Mouse (Mus musculus): Measurements from ENCODE around the gene Lif.
A peak's percentile ranks its signal among the peaks of the same experiment; 100 is the strongest.

Lif gene

GRCm38 (mm10) chr11:4264066-4264465 lies 6.7 kb downstream of the Lif start:
- peak in 1 of 2 experiments; percentile 50 for DNase-seq

DNA sequence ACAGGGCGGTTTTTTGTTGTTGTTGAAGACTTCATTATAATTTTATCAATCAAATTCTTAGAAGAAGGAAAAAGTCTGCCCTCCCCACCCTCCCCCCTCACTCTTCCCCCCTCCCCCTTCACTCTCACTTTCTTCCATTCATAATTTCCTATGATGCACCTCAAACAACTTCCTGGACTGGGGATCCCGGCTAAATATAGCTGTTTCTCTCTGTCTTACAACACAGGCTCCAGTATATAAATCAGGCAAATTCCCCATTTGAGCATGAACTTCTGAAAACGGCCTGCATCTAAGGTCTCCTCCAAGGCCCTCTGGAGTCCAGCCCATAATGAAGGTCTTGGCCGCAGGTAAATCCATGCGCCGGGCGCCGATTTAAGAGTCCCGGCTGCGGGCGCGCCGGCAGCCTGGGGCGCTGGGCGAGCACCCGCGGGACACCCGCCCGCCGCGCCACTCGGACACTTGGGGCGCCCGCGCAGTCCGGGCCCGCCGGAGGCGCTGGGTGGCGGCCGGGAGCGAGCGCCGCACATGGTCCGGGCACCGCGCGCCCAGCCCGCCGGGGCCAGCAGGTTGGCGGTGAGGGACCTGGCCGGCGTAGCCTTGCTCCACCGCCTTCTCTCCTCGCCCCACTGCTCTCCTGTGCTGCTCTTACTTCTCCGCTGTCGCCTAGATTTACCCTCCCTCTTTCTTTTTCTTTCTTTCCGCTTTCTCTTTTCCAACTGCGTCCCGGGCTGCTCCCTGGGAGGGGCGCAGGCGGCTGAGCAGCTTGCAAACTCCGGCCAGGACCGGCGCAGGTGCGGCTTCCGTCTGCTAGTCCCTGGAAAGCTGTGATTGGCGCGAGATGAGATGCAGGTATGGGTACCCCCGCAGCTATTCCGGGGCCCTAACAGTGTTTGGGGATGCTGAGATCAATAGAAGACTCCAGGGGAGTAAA lies 9.2 kb downstream of the Lif start:
- DNase-seq, result peak; percentile 51 to 75

- DNase-seq, result no peak
Observed at GRCm38 (mm10) chr11:4267202-4267578, 9.8 kb downstream of the Lif start.

DNA sequence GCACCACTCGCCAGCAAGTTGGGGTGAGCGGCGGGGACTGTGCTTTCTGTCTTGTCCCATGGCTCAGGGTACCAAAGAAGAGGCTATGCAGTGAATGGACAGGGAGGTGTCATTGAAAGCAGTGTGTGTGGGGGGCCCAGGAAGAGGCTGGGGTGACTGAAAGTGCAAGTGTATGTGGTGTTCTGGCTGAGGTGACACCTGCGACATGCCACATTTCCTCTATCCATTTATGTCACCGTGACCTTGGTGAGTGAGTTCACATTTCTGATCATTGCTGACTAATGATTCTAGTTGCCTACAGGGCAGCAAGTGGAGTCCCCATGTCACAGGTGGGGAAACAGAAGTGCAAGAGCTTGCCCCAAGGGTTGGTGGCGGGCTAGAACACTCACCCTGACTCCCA lies 11.1 kb downstream of the Lif start:
- DNase-seq, result no peak

DNA sequence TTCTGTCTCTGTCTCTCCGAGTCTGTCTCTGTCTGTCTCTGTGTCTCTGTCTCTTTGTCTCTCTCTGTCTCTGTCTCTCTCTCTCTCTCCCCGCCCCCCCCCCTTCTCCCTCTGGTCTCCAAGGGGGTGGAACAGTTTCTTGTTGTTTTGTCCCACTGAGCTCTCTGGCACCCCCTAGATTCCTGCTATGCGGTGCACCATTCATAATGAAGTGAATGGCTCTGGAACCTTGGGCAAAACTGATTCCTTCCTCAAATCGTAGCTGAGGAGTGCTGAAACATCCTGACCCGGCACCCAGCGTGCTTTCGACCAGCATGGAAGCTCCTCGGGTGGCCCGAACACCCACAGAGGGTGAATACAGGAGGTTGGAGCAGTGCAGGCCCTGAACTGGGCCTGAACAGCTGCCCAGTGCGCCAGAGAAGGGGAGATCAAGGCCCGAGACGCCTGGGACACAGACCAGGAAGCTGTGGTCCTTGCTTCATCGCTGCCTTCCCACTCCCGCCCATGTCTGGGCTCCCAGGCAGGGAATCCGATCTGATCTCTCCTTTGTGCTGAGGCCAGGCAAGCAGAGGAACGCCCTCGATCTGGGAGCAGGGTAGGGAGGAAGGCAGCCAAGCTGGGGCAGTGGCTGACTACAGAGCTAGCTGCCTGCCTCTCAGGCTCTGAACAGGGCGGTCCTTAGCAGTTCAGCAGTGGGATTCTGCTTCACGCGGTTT lies 13.5 kb downstream of the Lif start:
- no peak for DNase-seq

GRCm38 (mm10) chr11:4271544-4271943 lies 14.2 kb downstream of the Lif start:
- DNase-seq, result no peak

- DNase-seq, result no peak
Observed at GRCm38 (mm10) chr11:4276411-4276861, 19.1 kb downstream of the Lif start.

GRCm38 (mm10) chr11:4279909-4280308 lies 22.6 kb downstream of the Lif start:
- no peak for DNase-seq

- no peak for DNase-seq
Observed at GRCm38 (mm10) chr11:4281852-4282251, 24.5 kb downstream of the Lif start.

DNA sequence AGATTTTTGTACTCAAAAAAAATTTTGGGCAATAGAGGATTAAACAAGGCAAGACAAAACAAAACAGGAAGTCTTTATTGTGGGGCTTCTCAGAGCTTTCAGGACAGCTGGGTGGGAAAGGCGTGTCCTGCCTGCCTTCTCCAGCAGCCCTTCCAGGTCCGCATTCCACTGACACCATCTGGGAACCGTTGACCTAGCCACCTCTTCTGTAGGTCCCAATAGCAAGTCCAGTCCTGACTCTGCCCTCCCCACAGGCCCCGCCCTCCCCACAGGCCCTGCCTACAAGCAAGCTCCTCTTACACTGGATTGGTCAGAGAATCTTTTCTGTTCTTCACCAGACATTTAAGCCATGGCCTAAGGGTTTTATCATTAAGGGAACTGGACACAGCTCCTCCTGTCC lies 26.3 kb downstream of the Lif start:
- peak in 1 of 2 experiments; percentile 59 for DNase-seq

GRCm38 (mm10) chr11:4289280-4289679 lies 31.9 kb downstream of the Lif start:
- no peak for DNase-seq

GRCm38 (mm10) chr11:4291639-4292038 lies 34.3 kb downstream of the Lif start:
- no peak for DNase-seq

GRCm38 (mm10) chr11:4292224-4292887 lies 35.0 kb downstream of the Lif start:
- no peak for DNase-seq

DNA sequence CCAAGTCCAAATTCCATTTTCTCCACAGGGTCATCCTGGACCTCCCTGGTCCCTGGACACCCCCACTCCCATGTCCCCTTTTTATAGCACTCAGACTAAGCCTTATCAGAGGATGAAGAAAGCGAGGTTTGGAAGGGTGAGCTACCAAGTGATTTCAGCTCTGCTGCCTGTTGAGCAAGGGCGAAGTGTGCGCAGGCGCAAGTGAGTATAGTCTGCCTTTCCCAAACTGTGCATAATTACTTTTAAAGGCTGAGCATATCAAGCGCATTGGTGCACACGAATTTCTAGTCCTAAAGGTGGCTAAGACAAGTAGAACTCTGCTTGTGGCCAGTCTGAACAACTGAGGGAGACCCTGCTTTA lies 35.5 kb downstream of the Lif start:
- DNase-seq, result no peak

- no peak for DNase-seq
Observed at GRCm38 (mm10) chr11:4293481-4293880, 36.1 kb downstream of the Lif start.

DNA sequence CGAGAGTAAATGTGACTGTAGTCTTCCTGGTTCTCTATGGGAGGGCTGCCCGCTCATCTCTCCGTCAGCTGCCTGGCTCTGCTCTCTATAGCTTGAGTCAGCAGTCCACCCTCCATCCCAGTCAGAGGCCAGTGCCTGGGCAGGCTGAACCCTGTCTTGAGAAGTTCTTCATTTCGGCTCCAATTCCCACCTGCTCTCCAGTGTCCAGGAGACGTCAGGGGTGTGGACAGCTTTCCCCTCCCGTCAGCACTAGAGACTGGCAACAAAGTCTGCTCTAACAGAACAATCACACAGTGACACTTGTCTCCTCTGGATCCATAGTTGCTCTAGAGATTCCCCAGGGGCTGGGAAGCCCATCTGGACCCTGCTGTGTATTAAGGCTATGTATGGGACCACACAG lies 36.7 kb downstream of the Lif start:
- no peak for DNase-seq

- peak; percentile 64 to 81 for DNase-seq
Observed at GRCm38 (mm10) chr11:4294495-4295351, 37.4 kb downstream of the Lif start.

- DNase-seq, result no peak
Observed at GRCm38 (mm10) chr11:4296610-4297275, 39.4 kb downstream of the Lif start.

- DNase-seq, result no peak
Observed at GRCm38 (mm10) chr11:4297753-4298152, 40.4 kb downstream of the Lif start.

- peak; percentile 30 to 48 for DNase-seq
Observed at GRCm38 (mm10) chr11:4298615-4299014, 41.3 kb downstream of the Lif start.

DNA sequence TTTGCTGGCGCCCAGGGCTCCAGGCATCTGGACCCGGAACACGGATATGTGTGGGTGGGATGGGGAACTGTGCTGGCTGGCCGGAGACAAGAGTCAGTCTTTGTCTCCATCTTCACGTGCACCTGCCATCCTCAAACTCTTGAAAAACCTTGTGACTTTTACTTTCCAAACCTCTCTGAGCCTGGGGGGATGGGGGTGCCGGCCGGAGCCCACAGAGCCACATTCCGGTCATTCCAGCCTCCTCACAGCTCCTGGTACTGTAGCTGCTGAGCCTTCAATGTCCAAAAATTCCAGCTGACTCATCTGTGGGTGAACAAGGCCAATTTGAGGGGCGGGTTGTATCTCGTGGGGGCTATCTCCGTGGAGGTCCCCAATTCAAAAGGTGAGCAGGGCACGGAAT lies 41.8 kb downstream of the Lif start:
- peak; percentile 53 to 61 for DNase-seq
